Mouse (Mus musculus) spleen, adult 2 months (tissue): ENCODE results near the gene Ube2l6. TPM values are rescaled to one million over a fixed set of nuclear protein-coding genes. Genes with fewer than 3 reads are reported as not detected.
A peak's percentile ranks its signal among the peaks of the same experiment; 100 is the strongest.

Source experiments
- DNase-seq, 2 experiments: peaks; one replicate each; pipeline versions ENCODE4 v3.0.0 to v3.0.0-alpha.2; 2012 to 2021; ENCODE audit warnings: low spot score in 2 of 2, low read depth in 1 of 2
- H3K27ac ChIP-seq: fragments of 200-500 bp; 2 replicates; pipeline ENCODE4 v1.5.1; 2012; ENCODE audit warnings: low read length, inconsistent platforms; ENCODE audit not compliant: insufficient read depth
- H3K27me3 ChIP-seq: fragments of 200-500 bp; 2 replicates; pipeline ENCODE4 v1.6.1; 2012; ENCODE audit warnings: mild to moderate bottlenecking, moderate library complexity, low read length, inconsistent platforms; ENCODE audit not compliant: control insufficient read depth, insufficient read depth
- H3K36me3 ChIP-seq: fragments of 200-500 bp; 2 replicates; pipeline ENCODE4 v1.6.1; 2012; ENCODE audit warnings: mild to moderate bottlenecking, low read length, inconsistent platforms; ENCODE audit not compliant: control insufficient read depth, insufficient read depth
- H3K4me1 ChIP-seq: fragments of 200-500 bp; 2 replicates; pipeline ENCODE4 v1.6.1; 2011; ENCODE audit warnings: inconsistent platforms; ENCODE audit not compliant: control insufficient read depth, insufficient read depth, insufficient read length
- H3K4me3 ChIP-seq: fragments of 200-500 bp; 2 replicates; pipeline ENCODE4 v1.5.1; 2011; ENCODE audit warnings: mild to moderate bottlenecking, inconsistent platforms; ENCODE audit not compliant: insufficient read depth, insufficient read length; ENCODE audit errors: extremely low read depth
- CTCF ChIP-seq: fragments of 200-500 bp; IDR thresholded peaks from 2 replicates; pipeline ENCODE4 v1.5.1; 2011; ENCODE audit warnings: mild to moderate bottlenecking, inconsistent platforms; ENCODE audit not compliant: insufficient read depth, insufficient read length, insufficient replicate concordance; ENCODE audit errors: extremely low read depth
- POLR2A ChIP-seq: fragments of 200-500 bp; IDR thresholded peaks from 2 replicates; pipeline ENCODE4 v1.6.1; 2011; ENCODE audit warnings: low read depth, low read length, inconsistent platforms
- WGBS: fragments of 180-500 bp; shearing (Covaris S2); methylation state at CpG from one replicate; pipeline ENCODE4 v1.1.7; 2018; 5-methylcytosine and 5-hydroxymethylcytosine counted together
- polyA plus RNA-seq: library from polyadenylated mRNA; depleted of rRNA; stranded (reverse); fragments of >200 nt; gene quantifications from 2 replicates; pipeline ENCODE4 v1.2.3, GENCODE M21; 2012

Ube2l6 gene
- polyA plus RNA-seq, 1 experiment = 250 TPM

GRCm38 (mm10) chr2:84761840-84762239 is 36.8 kb upstream of the Ube2l6 start:
- Histone ChIP-seq H3K27me3 (no peaks in the 10 kb centered on the region), H3K27ac (no peak overlapping the region), H3K4me1 (no peaks in the 10 kb centered on the region), H3K4me3 (no peak overlapping the region), H3K36me3 (no peaks in the 10 kb centered on the region)
- 80% methylated on average over 1 of the region's 1 CpGs for WGBS
- no peak for DNase-seq
- TF ChIP-seq CTCF (no peak), POLR2A (no peak)

GRCm38 (mm10) chr2:84762295-84762694 is 36.3 kb upstream of the Ube2l6 start:
- Histone ChIP-seq H3K4me3 (no peak overlapping the region), H3K27ac (no peak overlapping the region), H3K36me3 (no peaks in the 10 kb centered on the region), H3K27me3 (no peaks in the 10 kb centered on the region), H3K4me1 (no peaks in the 10 kb centered on the region)
- WGBS = 69% methylated on average over 4 of the region's 4 CpGs
- DNase-seq = no peak
- TF ChIP-seq CTCF (no peak), POLR2A (no peak)

- no peak for DNase-seq
- Histone ChIP-seq H3K4me3 (no peak overlapping the region), H3K36me3 (no peaks in the 10 kb centered on the region), H3K4me1 (no peaks in the 10 kb centered on the region), H3K27me3 (no peaks in the 10 kb centered on the region), H3K27ac (no peak overlapping the region)
- TF ChIP-seq POLR2A (no peak), CTCF (no peak)
- 45% methylated on average over 1 of the region's 1 CpGs for WGBS
Observed at GRCm38 (mm10) chr2:84762818-84763217, 35.8 kb upstream of the Ube2l6 start.

GRCm38 (mm10) chr2:84770501-84770900 is 28.1 kb upstream of the Ube2l6 start:
- no peak overlapping the region for H3K27ac ChIP-seq
- no peak for TF ChIP-seq CTCF
- TF ChIP-seq POLR2A = no peak
- H3K4me1 ChIP-seq = no peaks in the 10 kb centered on the region
- DNase-seq = no peak
- no peaks in the 10 kb centered on the region for H3K36me3 ChIP-seq
- no peak overlapping the region for H3K4me3 ChIP-seq
- 79% methylated on average over 6 of the region's 6 CpGs for WGBS
- H3K27me3 ChIP-seq = no peaks in the 10 kb centered on the region

- DNase-seq = no peak
- Histone ChIP-seq H3K36me3 (no peaks in the 10 kb centered on the region), H3K4me3 (no peak overlapping the region), H3K27me3 (no peaks in the 10 kb centered on the region), H3K27ac (no peak overlapping the region), H3K4me1 (no peaks in the 10 kb centered on the region)
- TF ChIP-seq CTCF = no peak
- TF ChIP-seq POLR2A = no peak
- WGBS = 80% methylated on average over 4 of the region's 4 CpGs
Observed at GRCm38 (mm10) chr2:84772454-84772853, 26.2 kb upstream of the Ube2l6 start.

GRCm38 (mm10) chr2:84773195-84773594 is 25.4 kb upstream of the Ube2l6 start:
- Histone ChIP-seq H3K27ac (no peak overlapping the region), H3K36me3 (no peaks in the 10 kb centered on the region), H3K4me3 (no peak overlapping the region), H3K27me3 (no peaks in the 10 kb centered on the region), H3K4me1 (no peaks in the 10 kb centered on the region)
- TF ChIP-seq CTCF = no peak
- no peak for TF ChIP-seq POLR2A
- 96% methylated on average over 5 of the region's 5 CpGs for WGBS
- no peak for DNase-seq

- Histone ChIP-seq H3K27me3 (no peaks in the 10 kb centered on the region), H3K4me1 (no peaks in the 10 kb centered on the region), H3K27ac (no peak overlapping the region), H3K4me3 (no peak overlapping the region), H3K36me3 (no peaks in the 10 kb centered on the region)
- WGBS = 72% methylated on average over 14 of the region's 15 CpGs
- no peak for TF ChIP-seq POLR2A
- TF ChIP-seq CTCF = no peak
- peak in 1 of 2 experiments; percentile 5 for DNase-seq
Observed at GRCm38 (mm10) chr2:84774751-84775150, 23.9 kb upstream of the Ube2l6 start.
